Comparison of ENCODE assay signal across 28 mouse cellular contexts in the genomic region with DNA sequence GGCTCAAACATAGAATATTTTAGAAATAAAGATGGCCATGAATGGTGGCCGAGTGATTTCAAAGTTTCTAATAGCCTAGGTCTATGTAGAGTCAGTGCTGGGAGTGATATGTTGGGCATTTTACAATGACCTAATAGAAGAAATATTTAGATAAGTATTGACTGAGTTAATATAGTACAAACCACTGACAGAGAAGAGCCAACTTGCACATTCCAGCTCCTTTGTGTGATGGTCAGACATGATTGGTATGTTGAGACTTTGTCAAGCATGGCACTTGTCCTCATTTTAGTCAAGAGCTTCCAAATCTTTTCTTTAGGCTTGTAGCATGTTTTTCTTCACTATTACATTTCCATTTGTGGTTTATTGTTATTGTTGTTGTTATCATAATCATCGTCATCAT.
"Had no signal": no experiment of that assay in that cellular context is flagged by ENCODE, and none has a peak within 500 bp of the region (broad histone marks: within the 10 kb centered on the region; RNA-seq: fewer than 3 reads in every experiment).

No protein-coding gene starts in this region.

- H3K4me2 ChIP-seq: embryonic facial prominence, embryonic 12.5 days; embryonic facial prominence, embryonic 13.5 days; embryonic facial prominence, embryonic 15.5 days; forebrain, embryonic 12.5 days; forebrain, embryonic 13.5 days; forebrain, embryonic 15.5 days had no signal

- ATAC-seq: forebrain, embryonic 13.5 days; forebrain, embryonic 14.5 days; forebrain, embryonic 15.5 days; forebrain, embryonic 16.5 days; forebrain, postnatal 0 days had no signal

- DNase-seq: cerebellum, adult 8-10 months; cerebellum, adult 9-10 months; cerebellum, adult 9-11 months; cerebellum, postnatal 10 days; cerebellum, postnatal 14 days; cerebellum, postnatal 25 days; cerebellum, postnatal 36 days; embryo, embryonic 11 days; forebrain, postnatal 0 days; gastrocnemius, adult 2 months; gastrocnemius, postnatal 10 days; gastrocnemius, postnatal 14 days; gastrocnemius, postnatal 25 days; gastrocnemius, postnatal 36 days; heart, adult 11 months; heart, adult 18-20 months; heart, adult 2 months had no signal

- H3K4me3 ChIP-seq: embryonic facial prominence, embryonic 10.5 days; embryonic facial prominence, embryonic 12.5 days; embryonic facial prominence, embryonic 13.5 days; embryonic facial prominence, embryonic 15.5 days; erythroblast, embryonic 14.5 days; forebrain, embryonic 10.5 days; forebrain, embryonic 12.5 days; forebrain, embryonic 13.5 days; forebrain, embryonic 15.5 days; gastrocnemius, adult 2 months; heart, adult 2 months had no signal

- H3K27ac ChIP-seq: embryonic facial prominence, embryonic 10.5 days; embryonic facial prominence, embryonic 12.5 days; embryonic facial prominence, embryonic 13.5 days; embryonic facial prominence, embryonic 15.5 days; forebrain, embryonic 10.5 days; forebrain, embryonic 12.5 days; forebrain, embryonic 13.5 days; forebrain, embryonic 15.5 days; gastrocnemius, adult 2 months; heart, adult 2 months had no signal

- H3K4me1 ChIP-seq: embryonic facial prominence, embryonic 10.5 days; embryonic facial prominence, embryonic 12.5 days; embryonic facial prominence, embryonic 13.5 days; embryonic facial prominence, embryonic 15.5 days; forebrain, embryonic 10.5 days; forebrain, embryonic 12.5 days; forebrain, embryonic 13.5 days; forebrain, embryonic 15.5 days had no signal

- H3K9ac ChIP-seq: embryonic facial prominence, embryonic 12.5 days; embryonic facial prominence, embryonic 13.5 days; embryonic facial prominence, embryonic 15.5 days; forebrain, embryonic 12.5 days; forebrain, embryonic 13.5 days; forebrain, embryonic 15.5 days; forebrain, postnatal 0 days had no signal

- H3K27me3 ChIP-seq: embryonic facial prominence, embryonic 12.5 days; embryonic facial prominence, embryonic 13.5 days; embryonic facial prominence, embryonic 15.5 days; forebrain, embryonic 12.5 days; forebrain, embryonic 13.5 days; forebrain, embryonic 15.5 days had no signal

- H3K9me3 ChIP-seq: embryonic facial prominence, embryonic 10.5 days; embryonic facial prominence, embryonic 12.5 days; embryonic facial prominence, embryonic 13.5 days; embryonic facial prominence, embryonic 15.5 days; forebrain, embryonic 10.5 days; forebrain, embryonic 12.5 days; forebrain, embryonic 13.5 days; forebrain, embryonic 15.5 days had no signal

- H3K36me3 ChIP-seq: embryonic facial prominence, embryonic 10.5 days; embryonic facial prominence, embryonic 12.5 days; embryonic facial prominence, embryonic 13.5 days; embryonic facial prominence, embryonic 15.5 days; forebrain, embryonic 10.5 days; forebrain, embryonic 12.5 days; forebrain, embryonic 15.5 days had no signal
